Mouse (Mus musculus) ES-Bruce4 (cell line): ENCODE data around the gene Fgfr2.

Experiments
- CTCF ChIP-seq: IDR thresholded peaks from one replicate; pipeline ENCODE4 v1.8.1; 2011; ENCODE audit warnings: low read depth, low read length
- POLR2A ChIP-seq: IDR thresholded peaks from one replicate; pipeline ENCODE4 v1.8.1; 2011; ENCODE audit warnings: low read length; ENCODE audit not compliant: insufficient read depth

DNA sequence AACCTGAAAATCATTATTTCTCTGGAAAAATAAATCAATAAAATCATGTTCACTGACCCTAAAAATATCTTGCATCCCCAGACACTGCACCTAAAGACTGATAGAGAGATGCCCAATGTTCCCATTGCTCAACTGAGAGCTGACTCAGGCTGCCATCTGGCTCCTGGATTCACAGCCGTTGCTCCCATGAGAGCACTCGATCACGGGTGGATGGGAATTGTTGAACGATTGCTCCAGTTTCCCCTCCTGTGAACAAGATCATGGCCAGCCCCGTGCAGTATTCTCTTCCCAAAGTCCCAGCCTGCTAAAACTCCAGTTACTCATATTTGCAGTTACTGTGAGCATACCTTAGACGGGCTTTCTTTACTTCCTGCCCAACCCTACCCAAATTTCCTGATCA is 745.2 kb downstream of the Fgfr2 start:
- TF ChIP-seq CTCF (no peak), POLR2A (no peak)
